Mouse (Mus musculus): ENCODE results near the gene Cryl1. TPM values are rescaled to one million over a fixed set of nuclear protein-coding genes. Genes with fewer than 3 reads are reported as not detected.

The Cryl1 gene
- polyA plus RNA-seq, 1 experiment: 167 TPM

- Histone ChIP-seq H3K27ac (ENCODE audit: insufficient read depth, low read depth, low read length) (peak overlapping the region; percentile 88), H3K27me3 (ENCODE audit: control insufficient read depth, insufficient read depth, low read length) (no peaks in the 10 kb centered on the region), H3K4me1 (ENCODE audit: control insufficient read depth, insufficient read depth, insufficient read length, low read length) (peaks cover 22% of the 10 kb centered on the region), H3K36me3 (ENCODE audit: control insufficient read depth, insufficient read depth, low read length) (peaks cover 2% of the 10 kb centered on the region; the same call in 1 of the 2 replicates), H3K4me3 (ENCODE audit: low read depth, low read length) (no peak overlapping the region)
- TF ChIP-seq CTCF (IDR thresholded peaks at IDR 0.05; ENCODE audit: extremely low read depth, insufficient read length, insufficient replicate concordance, low read depth, low read length) (no peak), POLR2A (IDR thresholded peaks at IDR 0.05; ENCODE audit: low read depth, low read length) (no peak)
- WGBS: 54% methylated on average over 4 of the region's 4 CpGs
Observed at GRCm38 (mm10) chr14:57391621-57392020, 6.7 kb downstream of the Cryl1 start.

GRCm38 (mm10) chr14:57386758-57387561 is 11.4 kb downstream of the Cryl1 start:
- peak overlapping the region; percentile 99 for H3K27ac ChIP-seq (ENCODE audit: insufficient read depth, low read depth, low read length)
- 19% methylated on average over 14 of the region's 14 CpGs for WGBS
- H3K27me3 ChIP-seq (ENCODE audit: control insufficient read depth, insufficient read depth, low read length): no peaks in the 10 kb centered on the region
- H3K4me1 ChIP-seq (ENCODE audit: control insufficient read depth, insufficient read depth, insufficient read length, low read length): peaks cover 24% of the 10 kb centered on the region
- peaks cover 9% of the 10 kb centered on the region for H3K36me3 ChIP-seq (ENCODE audit: control insufficient read depth, insufficient read depth, low read length)
- TF ChIP-seq POLR2A (IDR thresholded peaks at IDR 0.05; ENCODE audit: low read depth, low read length) (no peak), CTCF (IDR thresholded peaks at IDR 0.05; ENCODE audit: extremely low read depth, insufficient read length, insufficient replicate concordance, low read depth, low read length) (no peak)
- H3K4me3 ChIP-seq (ENCODE audit: low read depth, low read length): peak overlapping the region; percentile 45

DNA sequence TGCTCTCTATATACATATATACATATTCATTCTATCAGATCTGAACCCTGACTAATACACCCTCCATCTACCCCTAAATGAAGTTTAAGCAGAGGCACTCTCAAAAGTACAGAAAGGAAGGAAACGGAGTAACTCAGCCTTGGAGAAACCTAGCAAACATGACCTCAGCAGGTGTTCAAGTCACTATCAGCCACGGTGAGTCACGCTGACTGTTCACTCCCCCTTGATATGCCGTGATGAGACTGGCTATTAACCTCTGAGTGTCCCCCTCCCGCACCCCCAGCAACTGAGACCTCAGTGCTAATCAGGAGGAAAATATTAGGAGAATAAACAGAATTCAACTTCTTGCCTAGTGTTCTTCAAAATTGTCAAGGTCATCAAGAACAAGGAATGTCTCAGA is 12.7 kb downstream of the Cryl1 start:
- 31% methylated on average over 5 of the region's 5 CpGs for WGBS
- Histone ChIP-seq H3K27me3 (ENCODE audit: control insufficient read depth, insufficient read depth, low read length) (no peaks in the 10 kb centered on the region), H3K4me3 (ENCODE audit: low read depth, low read length) (no peak overlapping the region), H3K36me3 (ENCODE audit: control insufficient read depth, insufficient read depth, low read length) (peaks cover 17% of the 10 kb centered on the region), H3K4me1 (ENCODE audit: control insufficient read depth, insufficient read depth, insufficient read length, low read length) (peaks cover 20% of the 10 kb centered on the region), H3K27ac (ENCODE audit: insufficient read depth, low read depth, low read length) (peak overlapping the region; percentile 88)
- TF ChIP-seq CTCF (IDR thresholded peaks at IDR 0.05; ENCODE audit: extremely low read depth, insufficient read length, insufficient replicate concordance, low read depth, low read length): no peak
- no peak for TF ChIP-seq POLR2A (IDR thresholded peaks at IDR 0.05; ENCODE audit: low read depth, low read length)

DNA sequence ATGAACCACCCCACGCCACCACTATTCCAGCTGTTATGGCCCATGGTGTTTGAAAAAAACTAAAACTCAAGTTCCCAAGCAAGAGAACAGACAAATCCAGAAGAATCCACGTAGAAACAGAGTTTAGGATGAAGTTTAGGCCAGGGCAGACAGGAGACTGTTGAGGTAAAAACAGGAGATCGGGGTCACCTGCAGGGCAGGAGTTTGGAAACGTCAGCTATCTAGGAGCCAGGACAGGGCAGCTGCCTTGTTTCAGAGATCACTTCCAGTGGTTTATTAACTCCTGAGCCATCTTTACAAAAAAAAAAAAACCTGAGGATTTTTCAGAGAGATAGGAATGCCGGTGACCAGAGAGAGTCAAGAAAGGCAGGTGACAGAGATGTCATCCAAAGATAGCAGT is 20.8 kb downstream of the Cryl1 start:
- 86% methylated on average over 5 of the region's 5 CpGs for WGBS
- H3K27ac ChIP-seq (ENCODE audit: insufficient read depth, low read depth, low read length): peak overlapping the region; percentile 40; the same call in 1 of the 2 replicates
- peaks cover 34% of the 10 kb centered on the region for H3K36me3 ChIP-seq (ENCODE audit: control insufficient read depth, insufficient read depth, low read length)
- H3K4me3 ChIP-seq (ENCODE audit: low read depth, low read length): no peak overlapping the region
- TF ChIP-seq CTCF (IDR thresholded peaks at IDR 0.05; ENCODE audit: extremely low read depth, insufficient read length, insufficient replicate concordance, low read depth, low read length) (no peak), POLR2A (IDR thresholded peaks at IDR 0.05; ENCODE audit: low read depth, low read length) (no peak)
- H3K4me1 ChIP-seq (ENCODE audit: control insufficient read depth, insufficient read depth, insufficient read length, low read length): peaks cover 7% of the 10 kb centered on the region
- no peaks in the 10 kb centered on the region for H3K27me3 ChIP-seq (ENCODE audit: control insufficient read depth, insufficient read depth, low read length)

- H3K4me1 ChIP-seq (ENCODE audit: control insufficient read depth, insufficient read depth, insufficient read length, low read length): peaks cover 7% of the 10 kb centered on the region
- H3K27me3 ChIP-seq (ENCODE audit: control insufficient read depth, insufficient read depth, low read length): no peaks in the 10 kb centered on the region
- 36% methylated on average over 9 of the region's 9 CpGs for WGBS
- peak overlapping the region; percentile 40; the same call in 1 of the 2 replicates for H3K27ac ChIP-seq (ENCODE audit: insufficient read depth, low read depth, low read length)
- H3K36me3 ChIP-seq (ENCODE audit: control insufficient read depth, insufficient read depth, low read length): peaks cover 29% of the 10 kb centered on the region
- no peak overlapping the region for H3K4me3 ChIP-seq (ENCODE audit: low read depth, low read length)
- TF ChIP-seq POLR2A (IDR thresholded peaks at IDR 0.05; ENCODE audit: low read depth, low read length) (no peak), CTCF (IDR thresholded peaks at IDR 0.05; ENCODE audit: extremely low read depth, insufficient read length, insufficient replicate concordance, low read depth, low read length) (no peak)
Observed at GRCm38 (mm10) chr14:57376956-57377355, 21.4 kb downstream of the Cryl1 start.

DNA sequence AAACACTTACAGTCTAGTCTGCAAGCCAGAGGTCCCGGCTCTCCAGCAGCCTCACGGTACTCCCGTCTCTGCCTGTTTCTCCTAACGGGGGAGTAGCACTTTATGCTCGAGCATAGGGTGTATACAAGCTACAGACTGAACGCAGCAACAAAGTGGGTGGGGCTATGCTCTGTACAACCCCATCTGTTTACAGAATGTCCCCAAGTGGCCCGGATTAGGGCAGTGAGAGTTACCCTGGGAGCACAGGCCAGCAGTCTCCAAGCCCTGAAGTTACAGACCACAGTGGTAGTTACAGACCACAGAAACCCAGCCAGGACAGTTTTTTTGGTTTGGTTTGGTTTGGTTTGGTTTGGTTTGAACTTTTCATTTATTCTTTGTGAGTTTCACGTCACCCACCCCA is 22.3 kb downstream of the Cryl1 start:
- no peak for TF ChIP-seq POLR2A (IDR thresholded peaks at IDR 0.05; ENCODE audit: low read depth, low read length)
- no peak for TF ChIP-seq CTCF (IDR thresholded peaks at IDR 0.05; ENCODE audit: extremely low read depth, insufficient read length, insufficient replicate concordance, low read depth, low read length)
- Histone ChIP-seq H3K27ac (ENCODE audit: insufficient read depth, low read depth, low read length) (no peak overlapping the region), H3K4me1 (ENCODE audit: control insufficient read depth, insufficient read depth, insufficient read length, low read length) (peaks cover 7% of the 10 kb centered on the region), H3K36me3 (ENCODE audit: control insufficient read depth, insufficient read depth, low read length) (peaks cover 25% of the 10 kb centered on the region), H3K27me3 (ENCODE audit: control insufficient read depth, insufficient read depth, low read length) (no peaks in the 10 kb centered on the region), H3K4me3 (ENCODE audit: low read depth, low read length) (no peak overlapping the region)
- 77% methylated on average over 8 of the region's 8 CpGs for WGBS

DNA sequence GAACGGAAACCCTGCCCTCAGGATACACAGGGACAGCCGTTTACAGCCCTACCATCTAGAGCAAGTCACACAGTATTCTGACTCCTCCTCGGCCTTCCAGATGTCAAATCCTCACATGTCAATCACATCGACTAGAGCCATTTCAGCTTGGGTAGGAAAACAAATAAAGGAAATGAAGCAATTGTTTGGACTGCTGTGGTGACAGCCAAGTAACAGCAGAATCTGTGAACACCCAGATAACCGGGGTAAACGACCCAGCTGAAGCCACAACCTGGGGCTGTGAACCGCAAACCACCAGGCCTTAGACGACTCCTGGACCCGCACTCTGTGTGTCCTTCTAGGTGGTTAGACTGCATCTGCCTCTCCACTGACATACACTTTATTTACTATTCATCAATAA is 23.1 kb downstream of the Cryl1 start:
- H3K27ac ChIP-seq (ENCODE audit: insufficient read depth, low read depth, low read length): no peak overlapping the region
- H3K4me1 ChIP-seq (ENCODE audit: control insufficient read depth, insufficient read depth, insufficient read length, low read length): peaks cover 7% of the 10 kb centered on the region
- H3K4me3 ChIP-seq (ENCODE audit: low read depth, low read length): no peak overlapping the region
- WGBS: 50% methylated on average over 9 of the region's 9 CpGs
- H3K27me3 ChIP-seq (ENCODE audit: control insufficient read depth, insufficient read depth, low read length): no peaks in the 10 kb centered on the region
- peaks cover 19% of the 10 kb centered on the region for H3K36me3 ChIP-seq (ENCODE audit: control insufficient read depth, insufficient read depth, low read length)
- TF ChIP-seq POLR2A (IDR thresholded peaks at IDR 0.05; ENCODE audit: low read depth, low read length): no peak
- TF ChIP-seq CTCF (IDR thresholded peaks at IDR 0.05; ENCODE audit: extremely low read depth, insufficient read length, insufficient replicate concordance, low read depth, low read length): no peak

Measured in small intestine, adult 2 months (tissue).